Mouse (Mus musculus): ENCODE measurements around the gene H6pd. TPM values are rescaled to one million over a fixed set of nuclear protein-coding genes. Genes with fewer than 3 reads are reported as not detected.

The H6pd gene
- total RNA-seq, 2 experiments from 2014 or later: 41.6 to 104 TPM

DNA sequence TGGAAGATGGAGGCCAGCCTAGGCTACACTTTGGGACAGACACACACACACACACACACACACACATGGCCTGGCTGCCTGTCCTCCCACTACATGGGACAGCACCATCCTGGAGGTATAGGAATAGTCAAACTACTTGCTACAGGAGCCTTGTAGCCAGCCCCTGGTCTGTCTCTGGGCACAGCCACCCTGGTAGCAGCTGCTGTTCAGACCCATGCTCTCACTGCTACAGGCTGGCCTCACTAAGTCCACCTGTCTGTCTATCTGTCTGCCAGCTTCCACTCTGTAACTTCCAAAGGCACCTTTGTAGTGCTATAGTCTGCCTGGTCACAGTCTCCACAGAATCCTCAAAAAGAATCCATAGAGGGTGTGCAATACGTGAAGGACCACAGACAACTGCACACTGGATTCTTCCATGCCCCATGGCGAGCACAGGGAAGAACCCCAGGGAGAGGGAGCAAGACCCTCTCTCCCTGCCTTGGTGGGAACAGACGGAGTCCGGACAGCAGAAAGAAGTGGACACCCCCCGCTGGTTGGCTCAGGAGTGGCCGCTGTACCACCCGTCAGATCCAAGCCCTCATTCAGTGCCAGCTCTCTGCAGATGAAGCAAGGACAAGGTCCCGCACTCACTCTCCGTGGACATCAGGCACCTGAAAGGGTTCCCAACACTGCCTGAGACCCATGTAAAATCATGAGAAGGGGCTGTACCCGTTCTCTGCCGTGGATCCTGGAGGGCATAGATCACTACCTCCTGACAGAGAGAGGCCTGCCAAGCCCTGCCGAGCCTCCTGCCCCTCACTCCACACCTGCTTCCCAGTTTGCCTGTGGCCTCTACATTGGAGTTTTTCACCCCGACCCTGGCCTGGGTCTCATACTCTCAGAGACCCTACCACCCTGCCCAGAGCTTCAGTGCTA lies 16.8 kb downstream of the H6pd start:
- Histone ChIP-seq H3K4me3 (0 out of 2 replicates have a peak overlapping the region, but pooled peaks have one; percentile 2), H3K27ac (peak overlapping the region; percentile 97)
- DNase-seq: peak; percentile 46
- intact Hi-C loops (cut with DNase I): no loop called here
- TF ChIP-seq CTCF (IDR thresholded peaks at IDR 0.05): no peak

- DNase-seq: no peak
- intact Hi-C loops (cut with DNase I): no loop called here
- H3K27ac ChIP-seq: peak overlapping the region; percentile 97
Observed at GRCm38 (mm10) chr4:149990954-149991633, 17.7 kb downstream of the H6pd start.

DNA sequence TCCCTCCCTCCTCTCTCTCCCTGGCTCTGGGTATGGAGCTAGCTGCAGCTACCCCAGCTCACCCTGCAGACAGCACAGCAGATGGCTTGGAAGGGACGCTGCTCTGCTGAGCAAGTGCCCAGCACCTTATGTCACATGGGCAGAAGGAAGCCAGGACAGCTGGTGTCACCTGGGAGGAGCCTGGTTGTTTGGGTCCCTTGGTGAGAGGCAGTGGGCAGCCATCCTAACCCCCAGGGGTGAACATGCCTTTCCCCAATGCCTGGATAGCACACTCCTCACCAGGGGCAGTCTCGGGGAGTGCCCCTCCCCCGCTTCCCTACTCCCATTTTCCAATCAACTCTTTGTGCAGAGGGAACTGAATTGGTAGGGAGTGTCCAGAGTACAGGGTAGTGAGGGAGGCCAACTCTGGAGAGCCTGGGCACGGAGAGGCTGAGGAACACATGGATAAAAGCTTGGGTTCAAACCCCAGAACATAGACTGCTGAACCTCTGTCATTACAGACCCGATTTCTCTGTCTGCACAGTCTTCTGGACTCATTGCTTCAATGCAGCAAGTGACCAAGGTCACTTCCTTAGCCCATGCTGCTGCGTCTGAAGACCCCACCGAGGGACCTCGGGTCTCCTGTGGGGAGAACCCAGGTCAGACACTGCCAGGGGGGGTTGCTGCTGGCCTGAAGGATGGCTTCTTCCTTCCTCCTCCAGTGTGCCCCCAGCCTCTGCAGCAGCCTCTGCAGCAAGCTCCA lies 18.4 kb downstream of the H6pd start:
- Histone ChIP-seq H3K27ac (peak overlapping the region; percentile 97), H3K4me3 (peak overlapping the region; percentile 30)
- intact Hi-C loops (cut with DNase I): no loop called here
- peak; percentile 90 for DNase-seq
- TF ChIP-seq CTCF (IDR thresholded peaks at IDR 0.05): no peak

More at GRCm38 (mm10) chr4:149990954-149991633, 17.7 kb downstream of the H6pd start:
- H3K4me3 ChIP-seq: peak overlapping the region; percentile 30; the same call in 1 of the 2 replicates
- TF ChIP-seq CTCF (IDR thresholded peaks at IDR 0.05): no peak

- DNase-seq: peak; percentile 96
- Histone ChIP-seq H3K27ac (peak overlapping the region; percentile 97), H3K4me3 (peak overlapping the region; percentile 67)
- no peak for TF ChIP-seq CTCF (IDR thresholded peaks at IDR 0.05)
- intact Hi-C loops (cut with DNase I): no loop called here
Observed at GRCm38 (mm10) chr4:149988931-149989556, 19.8 kb downstream of the H6pd start.

DNA sequence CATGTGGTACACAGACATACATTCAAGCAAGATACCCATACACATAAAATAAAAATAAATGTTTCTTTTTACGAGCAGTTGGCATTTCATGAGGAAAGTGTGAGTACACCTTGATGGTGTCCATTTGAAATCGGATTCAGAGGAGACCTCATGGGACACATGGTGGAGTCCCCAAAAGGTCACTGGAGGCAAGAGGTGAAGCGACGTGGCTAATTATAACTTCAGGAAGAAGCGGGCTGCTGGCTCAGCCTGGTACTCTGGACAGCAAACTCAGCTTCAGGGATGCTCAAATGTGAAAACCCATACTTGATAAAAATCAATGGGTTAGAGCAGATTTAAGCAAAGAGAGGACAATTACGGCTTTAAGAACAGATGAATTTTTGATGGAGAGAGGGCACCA lies 20.5 kb downstream of the H6pd start:
- DNase-seq: peak; percentile 65
- intact Hi-C loops (cut with DNase I): no loop called here
- no peak for TF ChIP-seq CTCF (IDR thresholded peaks at IDR 0.05)
- Histone ChIP-seq H3K4me3 (peak overlapping the region; percentile 67), H3K27ac (peak overlapping the region; percentile 97)

- Histone ChIP-seq H3K27ac (peak overlapping the region; percentile 57), H3K4me3 (no peak overlapping the region)
- no peak for TF ChIP-seq CTCF (IDR thresholded peaks at IDR 0.05)
- no peak for DNase-seq
- intact Hi-C loops (cut with DNase I): no loop called here
Observed at GRCm38 (mm10) chr4:149986671-149987417, 22.0 kb downstream of the H6pd start.

DNA sequence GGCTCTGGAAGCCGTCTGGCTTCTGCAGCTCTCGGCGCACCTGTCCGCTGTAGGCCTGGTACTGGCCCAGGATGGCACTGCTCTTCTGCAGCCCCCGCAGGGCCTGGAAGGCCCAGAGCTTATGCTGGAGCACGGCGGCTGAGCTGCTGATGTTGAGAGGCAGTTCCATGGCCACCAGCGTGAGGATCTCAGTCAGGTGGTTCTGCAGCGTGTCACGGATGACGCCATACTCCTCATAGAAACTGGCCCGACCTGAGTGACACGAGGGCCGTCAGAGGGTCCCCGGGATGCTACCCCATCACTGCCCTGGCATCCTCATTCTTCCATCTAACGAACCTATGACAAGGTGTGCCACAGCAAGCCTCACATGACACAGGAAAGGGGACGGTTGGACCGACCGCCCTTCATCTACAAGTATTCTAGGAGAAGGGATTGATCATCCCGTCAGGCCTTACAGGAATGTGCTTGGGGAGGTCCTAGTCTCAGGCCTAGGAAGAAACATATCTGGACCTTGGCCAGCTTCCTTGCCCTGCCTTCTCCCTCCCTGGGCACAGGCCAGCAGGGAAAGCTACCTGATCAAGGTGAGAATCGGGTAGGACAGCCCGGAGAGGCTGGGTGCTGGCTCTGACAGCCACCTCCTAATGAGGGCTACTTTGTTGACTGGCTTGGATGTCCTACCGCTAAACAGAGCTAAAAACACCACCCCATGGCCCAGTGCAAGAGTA lies 24.7 kb downstream of the H6pd start:
- peak; percentile 17 for DNase-seq
- TF ChIP-seq CTCF (IDR thresholded peaks at IDR 0.05): no peak
- intact Hi-C loops (cut with DNase I): loop anchor here (5.0 kb wide), 1 partner anchor 177 kb away; no protein-coding TSS in a partner anchor
- H3K27ac ChIP-seq: peak overlapping the region; percentile 35; the same call in 1 of the 2 replicates
- H3K4me3 ChIP-seq: no peak overlapping the region

DNA sequence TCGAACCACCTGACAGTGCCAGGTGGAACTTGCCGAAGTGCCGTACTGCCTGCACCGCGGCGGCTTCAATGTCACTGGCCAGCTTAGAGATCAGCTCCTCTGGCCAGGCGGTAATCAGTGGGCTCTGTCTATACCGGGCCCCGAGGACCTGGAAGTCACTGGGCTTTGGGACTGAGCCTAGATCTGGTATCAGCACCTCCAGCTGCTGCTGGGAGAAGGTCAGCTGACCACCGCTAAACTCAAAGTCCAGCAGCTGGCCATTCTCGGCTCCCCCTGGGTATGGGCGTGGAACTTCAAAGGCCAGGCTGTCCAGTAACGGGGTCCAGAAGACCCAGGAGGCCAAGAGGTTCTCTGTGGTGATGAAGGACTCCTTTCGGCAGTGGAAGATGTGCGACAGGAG lies 26.7 kb downstream of the H6pd start:
- intact Hi-C loops (cut with DNase I): loop anchor here (5.0 kb wide), 1 partner anchor 175 kb away; no protein-coding TSS in a partner anchor
- no peak for TF ChIP-seq CTCF (IDR thresholded peaks at IDR 0.05)
- Histone ChIP-seq H3K4me3 (no peak overlapping the region), H3K27ac (peak overlapping the region; percentile 71)
- DNase-seq: peak; percentile 67

GRCm38 (mm10) chr4:149979819-149980308 lies 29.0 kb downstream of the H6pd start:
- Histone ChIP-seq H3K27ac (peak overlapping the region; percentile 71), H3K4me3 (peak overlapping the region; percentile 46)
- peak; percentile 98; the same call in 1 of the 2 replicates for TF ChIP-seq CTCF (IDR thresholded peaks at IDR 0.05)
- intact Hi-C loops (cut with DNase I): loop anchor here (5.0 kb wide), 1 partner anchor 173 kb away; no protein-coding TSS in a partner anchor
- DNase-seq: peak; percentile 81

DNA sequence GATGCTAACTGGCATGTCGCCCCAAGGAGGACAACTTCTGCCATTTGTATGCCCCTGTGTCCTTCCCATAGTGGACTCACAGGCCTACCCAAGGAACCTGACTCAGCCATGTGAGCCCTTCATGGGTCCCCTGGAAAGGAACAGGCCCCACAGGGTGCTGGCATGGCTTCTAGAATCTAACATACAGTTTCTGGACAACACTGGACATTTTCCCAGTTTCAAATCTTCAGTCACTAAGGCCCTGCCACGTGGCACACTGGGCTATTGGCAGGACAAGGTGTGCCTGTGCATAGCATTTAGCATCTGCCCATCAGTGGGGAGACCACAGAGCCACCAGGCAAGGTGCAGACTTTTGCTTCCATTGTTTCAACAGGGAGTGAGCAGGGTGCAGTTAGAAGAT lies 30.0 kb downstream of the H6pd start:
- intact Hi-C loops (cut with DNase I): no loop called here
- DNase-seq: no peak
- no peak for TF ChIP-seq CTCF (IDR thresholded peaks at IDR 0.05)
- Histone ChIP-seq H3K27ac (peak overlapping the region; percentile 71; the same call in 1 of the 2 replicates), H3K4me3 (no peak overlapping the region)
